Mouse (Mus musculus) midbrain, embryonic 12.5 days (tissue): ENCODE results near the gene P2rx7. TPM values are rescaled to one million over a fixed set of nuclear protein-coding genes. Genes with fewer than 3 reads are reported as not detected.
A peak's percentile ranks its signal among the peaks of the same experiment; 100 is the strongest.

Experiments
- ATAC-seq: fragments of 200-750 bp; cut with Nextera tagmentation; 2 replicates; pipeline ENCODE4 v1.8.0; 2017; ENCODE audit warnings: low read depth, moderate TSS enrichment, moderate library complexity; ENCODE audit not compliant: low FRiP score
- H3K27ac ChIP-seq: fragments of 300-500 bp; sonication (generic); replicated peaks from 2 replicates; pipeline ENCODE4 v1.5.1; 2016; ENCODE audit warnings: mild to moderate bottlenecking
- H3K27me3 ChIP-seq: fragments of 300-500 bp; sonication (generic); 2 replicates; pipeline ENCODE4 v1.6.1; 2016; ENCODE audit warnings: mild to moderate bottlenecking
- H3K36me3 ChIP-seq: fragments of 300-500 bp; sonication (generic); 2 replicates; pipeline ENCODE4 v1.6.1; 2016
- H3K4me1 ChIP-seq: fragments of 300-500 bp; sonication (generic); 2 replicates; pipeline ENCODE4 v1.6.1; 2016
- H3K4me2 ChIP-seq: fragments of 300-500 bp; sonication (generic); replicated peaks from 2 replicates; pipeline ENCODE4 v1.6.1; 2016; ENCODE audit warnings: mild to moderate bottlenecking, moderate library complexity
- H3K4me3 ChIP-seq: fragments of 300-500 bp; sonication (generic); 2 replicates; pipeline ENCODE4 v1.5.1; 2016; ENCODE audit warnings: mild to moderate bottlenecking
- H3K9ac ChIP-seq: fragments of 300-500 bp; sonication (generic); replicated peaks from 2 replicates; pipeline ENCODE4 v1.6.1; 2016; ENCODE audit warnings: mild to moderate bottlenecking, moderate library complexity
- H3K9me3 ChIP-seq: fragments of 300-500 bp; sonication (generic); 2 replicates; pipeline ENCODE4 v1.6.1; 2016; ENCODE audit warnings: mild to moderate bottlenecking
- WGBS: fragments of 180-500 bp; shearing (Covaris S2); methylation state at CpG from one replicate; pipeline ENCODE4 v1.1.7; 2016; 5-methylcytosine and 5-hydroxymethylcytosine counted together
- polyA plus RNA-seq: library from polyadenylated mRNA; unstranded; fragments of >200 nt; fragmentation: Nextera tagmentation; extraction: Ambion mirVana; gene quantifications from 2 replicates; pipeline ENCODE4 v1.2.1, GENCODE M21; 2016

The P2rx7 gene
- polyA plus RNA-seq, 1 experiment from 2014 or later: 1.5 TPM

GRCm38 (mm10) chr5:122716793-122717192 is 73.1 kb downstream of the P2rx7 start:
- H3K27ac ChIP-seq: no peak overlapping the region
- no peak for ATAC-seq
- H3K4me1 ChIP-seq: no peaks in the 10 kb centered on the region
- no peaks in the 10 kb centered on the region for H3K27me3 ChIP-seq
- H3K4me2 ChIP-seq: no peak overlapping the region
- no peak overlapping the region for H3K9ac ChIP-seq
- no peaks in the 10 kb centered on the region for H3K36me3 ChIP-seq
- 0 out of 2 replicates have a peak, but pooled peaks cover 3% of the 10 kb centered on the region for H3K9me3 ChIP-seq
- 97% methylated on average over 2 of the region's 2 CpGs for WGBS
- no peak overlapping the region for H3K4me3 ChIP-seq

- H3K4me3 ChIP-seq: no peak overlapping the region
- ATAC-seq: no peak
- H3K4me1 ChIP-seq: no peaks in the 10 kb centered on the region
- no peak overlapping the region for H3K4me2 ChIP-seq
- no peak overlapping the region for H3K9ac ChIP-seq
- no peaks in the 10 kb centered on the region for H3K27me3 ChIP-seq
- H3K27ac ChIP-seq: no peak overlapping the region
- 87% methylated on average over 7 of the region's 7 CpGs for WGBS
- no peaks in the 10 kb centered on the region for H3K36me3 ChIP-seq
- 0 out of 2 replicates have a peak, but pooled peaks cover 3% of the 10 kb centered on the region for H3K9me3 ChIP-seq
These were observed 74.7 kb downstream of the P2rx7 start for GRCm38 (mm10) chr5:122718400-122718799.

DNA sequence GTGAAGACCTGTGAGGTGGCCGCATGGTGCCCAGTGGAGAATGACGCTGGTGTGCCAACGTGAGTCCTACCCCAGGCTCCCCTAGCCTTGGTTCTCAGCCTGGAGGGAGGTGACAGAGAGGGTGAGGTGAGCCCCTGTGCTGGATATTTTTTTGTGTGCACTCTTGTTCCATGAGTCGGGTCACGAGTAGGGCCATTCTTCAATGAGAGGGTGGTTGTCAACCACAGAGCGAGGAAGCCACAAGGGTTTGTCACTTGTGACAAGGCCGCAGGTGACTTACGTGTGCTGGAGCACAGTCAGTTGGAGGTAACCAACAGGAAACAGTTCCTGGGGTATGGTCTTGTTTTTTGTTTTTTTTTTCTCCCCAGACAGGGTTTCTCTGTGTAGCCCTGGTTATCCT is 75.5 kb downstream of the P2rx7 start:
- Histone ChIP-seq H3K27ac (no peak overlapping the region), H3K4me1 (no peaks in the 10 kb centered on the region), H3K27me3 (no peaks in the 10 kb centered on the region), H3K4me2 (no peak overlapping the region), H3K9ac (no peak overlapping the region), H3K9me3 (0 out of 2 replicates have a peak, but pooled peaks cover 3% of the 10 kb centered on the region), H3K36me3 (no peaks in the 10 kb centered on the region), H3K4me3 (no peak overlapping the region)
- WGBS: 90% methylated on average over 8 of the region's 8 CpGs
- no peak for ATAC-seq

DNA sequence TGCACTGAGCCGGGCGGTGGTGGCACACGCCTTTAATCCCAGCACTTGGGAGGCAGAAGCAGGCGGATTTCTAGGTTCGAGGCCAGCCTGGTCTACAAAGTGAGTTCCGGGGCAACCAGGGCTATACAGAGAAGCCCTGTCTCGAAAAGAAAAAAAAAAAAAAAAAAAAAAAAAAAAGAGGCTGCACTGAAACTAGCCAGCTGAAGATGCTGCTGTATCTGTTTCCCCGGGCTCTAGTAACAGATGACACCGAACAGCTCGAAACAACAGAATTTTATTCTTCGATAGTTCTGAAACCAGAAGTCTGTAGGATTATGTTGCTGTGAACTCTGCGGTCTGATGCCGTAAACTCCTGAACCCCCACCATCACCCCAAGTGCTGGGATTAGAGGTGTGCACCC is 81.7 kb downstream of the P2rx7 start:
- no peak for ATAC-seq
- WGBS: 94% methylated on average over 13 of the region's 13 CpGs

DNA sequence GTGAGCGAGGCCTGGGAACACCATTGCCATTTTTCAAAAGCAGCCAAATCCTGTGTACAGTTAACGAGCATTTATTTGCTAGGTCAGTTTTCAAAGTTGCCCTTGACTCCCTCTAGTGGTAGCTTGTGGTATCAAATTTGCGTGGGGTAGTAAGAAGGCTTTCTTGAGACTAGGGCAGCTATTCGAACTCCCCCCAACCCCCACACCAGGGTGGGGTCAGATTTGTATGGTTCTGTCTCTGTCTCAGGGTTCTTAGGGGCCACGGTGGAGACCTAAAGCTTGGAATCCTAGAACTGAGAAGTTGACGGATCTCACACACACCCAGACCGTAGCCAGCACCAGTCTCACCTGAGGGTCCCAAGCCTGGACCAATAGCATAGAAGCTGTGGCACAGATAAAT is 82.4 kb downstream of the P2rx7 start:
- Histone ChIP-seq H3K4me3 (no peak overlapping the region), H3K9ac (no peak overlapping the region), H3K9me3 (no peaks in the 10 kb centered on the region), H3K36me3 (no peaks in the 10 kb centered on the region), H3K27me3 (peaks cover 5% of the 10 kb centered on the region; the same call in 1 of the 2 replicates), H3K4me1 (no peaks in the 10 kb centered on the region; the same call in 1 of the 2 replicates), H3K4me2 (no peak overlapping the region), H3K27ac (no peak overlapping the region)
- ATAC-seq: no peak
- WGBS: 23% methylated on average over 7 of the region's 7 CpGs

More for the DNA sequence above, 81.7 kb downstream of the P2rx7 start:
- H3K27ac ChIP-seq: no peak overlapping the region
- no peaks in the 10 kb centered on the region for H3K9me3 ChIP-seq
- peaks cover 5% of the 10 kb centered on the region; the same call in 1 of the 2 replicates for H3K27me3 ChIP-seq
- H3K4me2 ChIP-seq: no peak overlapping the region
- no peaks in the 10 kb centered on the region for H3K36me3 ChIP-seq
- no peak overlapping the region for H3K9ac ChIP-seq
- H3K4me1 ChIP-seq: no peaks in the 10 kb centered on the region; the same call in 1 of the 2 replicates
- H3K4me3 ChIP-seq: no peak overlapping the region

- Histone ChIP-seq H3K4me2 (no peak overlapping the region), H3K36me3 (no peaks in the 10 kb centered on the region), H3K27ac (no peak overlapping the region), H3K27me3 (peaks cover 5% of the 10 kb centered on the region; the same call in 1 of the 2 replicates), H3K9me3 (no peaks in the 10 kb centered on the region), H3K9ac (no peak overlapping the region), H3K4me3 (no peak overlapping the region), H3K4me1 (no peaks in the 10 kb centered on the region; the same call in 1 of the 2 replicates)
- WGBS: 82% methylated on average over 5 of the region's 5 CpGs
- no peak for ATAC-seq
These were observed 82.9 kb downstream of the P2rx7 start for GRCm38 (mm10) chr5:122726595-122726994.

GRCm38 (mm10) chr5:122727096-122727495 is 83.4 kb downstream of the P2rx7 start:
- H3K27me3 ChIP-seq: peaks cover 5% of the 10 kb centered on the region; the same call in 1 of the 2 replicates
- no peak overlapping the region for H3K9ac ChIP-seq
- H3K4me2 ChIP-seq: no peak overlapping the region
- no peaks in the 10 kb centered on the region; the same call in 1 of the 2 replicates for H3K4me1 ChIP-seq
- ATAC-seq: no peak
- H3K27ac ChIP-seq: no peak overlapping the region
- H3K9me3 ChIP-seq: no peaks in the 10 kb centered on the region
- H3K36me3 ChIP-seq: no peaks in the 10 kb centered on the region
- WGBS: 91% methylated on average over 7 of the region's 7 CpGs
- H3K4me3 ChIP-seq: no peak overlapping the region

GRCm38 (mm10) chr5:122730776-122731175 is 87.1 kb downstream of the P2rx7 start:
- 87% methylated on average over 10 of the region's 10 CpGs for WGBS

GRCm38 (mm10) chr5:122731321-122731720 is 87.6 kb downstream of the P2rx7 start:
- Histone ChIP-seq H3K4me2 (no peak overlapping the region), H3K4me3 (no peak overlapping the region), H3K27ac (no peak overlapping the region; the same call in 1 of the 2 replicates), H3K4me1 (peaks cover 3% of the 10 kb centered on the region; the same call in 1 of the 2 replicates), H3K27me3 (peaks cover 5% of the 10 kb centered on the region; the same call in 1 of the 2 replicates), H3K9ac (no peak overlapping the region), H3K36me3 (no peaks in the 10 kb centered on the region), H3K9me3 (no peaks in the 10 kb centered on the region)
- WGBS: 67% methylated on average over 8 of the region's 8 CpGs
- ATAC-seq: no peak

More at GRCm38 (mm10) chr5:122730776-122731175, 87.1 kb downstream of the P2rx7 start:
- no peak overlapping the region for H3K4me3 ChIP-seq
- H3K4me2 ChIP-seq: no peak overlapping the region
- peaks cover 5% of the 10 kb centered on the region; the same call in 1 of the 2 replicates for H3K27me3 ChIP-seq
- H3K9ac ChIP-seq: no peak overlapping the region
- ATAC-seq: no peak
- H3K4me1 ChIP-seq: peaks cover 3% of the 10 kb centered on the region; the same call in 1 of the 2 replicates
- H3K36me3 ChIP-seq: no peaks in the 10 kb centered on the region
- H3K27ac ChIP-seq: no peak overlapping the region
- no peaks in the 10 kb centered on the region for H3K9me3 ChIP-seq

DNA sequence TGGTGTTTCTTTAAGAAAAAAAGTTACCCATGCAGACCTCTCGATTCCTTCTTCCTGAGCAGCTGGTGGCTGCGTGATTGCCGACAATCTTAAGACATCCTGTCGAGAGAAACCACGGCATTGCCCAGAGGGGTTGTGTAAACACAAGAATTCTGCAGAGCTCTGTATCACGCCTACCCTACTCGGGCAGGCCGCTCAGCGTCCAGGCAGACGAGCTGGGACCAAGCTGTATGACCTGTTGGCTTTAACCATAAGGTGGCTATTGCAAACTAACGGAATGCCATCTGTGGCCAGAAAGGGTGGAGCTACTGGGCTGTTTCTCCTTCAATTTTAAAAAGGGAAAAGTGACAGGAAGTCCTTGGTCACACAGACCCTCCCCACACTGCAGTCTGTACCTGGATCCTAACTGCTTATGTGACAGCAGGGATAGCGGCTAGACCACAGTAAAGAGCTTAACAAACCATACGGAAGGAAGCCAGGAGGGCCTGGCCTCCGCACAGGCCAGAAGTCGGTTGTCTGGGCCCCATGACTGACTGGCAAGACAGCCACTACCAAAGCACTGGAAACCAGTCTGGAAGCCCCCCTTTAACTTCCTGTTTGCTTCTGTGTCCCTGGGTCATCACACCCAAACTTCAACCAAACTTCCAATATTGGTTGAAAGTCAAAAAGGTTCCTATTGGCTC is 88.4 kb downstream of the P2rx7 start:
- H3K36me3 ChIP-seq: peaks cover 8% of the 10 kb centered on the region; the same call in 1 of the 2 replicates
- peaks cover 3% of the 10 kb centered on the region; the same call in 1 of the 2 replicates for H3K4me1 ChIP-seq
- WGBS: 71% methylated on average over 15 of the region's 15 CpGs
- no peak overlapping the region for H3K9ac ChIP-seq
- no peak overlapping the region for H3K4me3 ChIP-seq
- H3K4me2 ChIP-seq: no peak overlapping the region
- H3K9me3 ChIP-seq: no peaks in the 10 kb centered on the region
- H3K27me3 ChIP-seq: no peaks in the 10 kb centered on the region
- ATAC-seq: no peak
- no peak overlapping the region for H3K27ac ChIP-seq

- Histone ChIP-seq H3K4me2 (no peak overlapping the region), H3K36me3 (peaks cover 10% of the 10 kb centered on the region; the same call in 1 of the 2 replicates), H3K27ac (no peak overlapping the region), H3K27me3 (no peaks in the 10 kb centered on the region), H3K9me3 (no peaks in the 10 kb centered on the region), H3K4me1 (peaks cover 3% of the 10 kb centered on the region; the same call in 1 of the 2 replicates), H3K4me3 (no peak overlapping the region), H3K9ac (0 out of 2 replicates have a peak overlapping the region, but pooled peaks have one; percentile 11)
- WGBS: 62% methylated on average over 17 of the region's 17 CpGs
- ATAC-seq: no peak
These were observed 90.2 kb downstream of the P2rx7 start for GRCm38 (mm10) chr5:122733881-122734280.

DNA sequence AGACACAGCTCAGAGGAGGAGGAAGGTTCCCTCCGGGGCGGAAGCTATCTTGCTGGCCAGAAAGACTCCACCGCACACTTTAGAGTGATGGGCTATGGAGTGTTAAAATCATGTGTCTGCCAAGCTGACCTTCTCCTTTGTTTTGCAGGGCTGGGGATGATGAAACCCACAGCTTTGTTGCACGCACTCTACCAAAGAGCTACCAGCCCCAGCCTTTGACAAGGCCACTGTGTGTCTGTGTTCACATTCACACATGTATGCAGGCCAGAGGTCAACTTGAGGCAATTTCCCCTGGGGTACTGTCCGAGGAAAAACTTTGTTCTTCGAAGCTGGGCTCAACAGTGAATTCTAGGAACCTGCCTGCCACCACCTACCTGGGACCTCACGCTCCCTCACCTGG is 92.1 kb downstream of the P2rx7 start:
- Histone ChIP-seq H3K9me3 (no peaks in the 10 kb centered on the region), H3K27ac (no peak overlapping the region), H3K4me3 (no peak overlapping the region), H3K4me2 (no peak overlapping the region), H3K27me3 (no peaks in the 10 kb centered on the region), H3K4me1 (peaks cover 3% of the 10 kb centered on the region; the same call in 1 of the 2 replicates), H3K36me3 (peaks cover 21% of the 10 kb centered on the region), H3K9ac (no peak overlapping the region)
- no peak for ATAC-seq
- WGBS: 87% methylated on average over 7 of the region's 7 CpGs
